Mouse (Mus musculus) liver, adult 2 months (tissue): ENCODE results near the gene S1pr4. TPM values are rescaled to one million over a fixed set of nuclear protein-coding genes. Genes with fewer than 3 reads are reported as not detected.

Source experiments
- DNase-seq: peaks from one replicate; pipeline ENCODE4 v3.0.0-alpha.2; 2011; ENCODE audit warnings: low read depth, low spot score; ENCODE audit errors: extremely low read depth
- H3K27ac ChIP-seq: fragments of 200-500 bp; replicated peaks from 2 replicates; pipeline ENCODE4 v1.5.1; 2012; ENCODE audit warnings: low read depth, mild to moderate bottlenecking, control low read depth, inconsistent platforms, low read length; ENCODE audit not compliant: insufficient read depth
- H3K27me3 ChIP-seq: fragments of 200-500 bp; 2 replicates; pipeline ENCODE4 v1.6.1; 2012; ENCODE audit warnings: mild to moderate bottlenecking, moderate library complexity, low read length, inconsistent platforms; ENCODE audit not compliant: control insufficient read depth, insufficient read depth
- H3K36me3 ChIP-seq: fragments of 200-500 bp; 2 replicates; pipeline ENCODE4 v1.6.1; 2012; ENCODE audit warnings: low read length, inconsistent platforms; ENCODE audit not compliant: control insufficient read depth, insufficient read depth
- H3K4me1 ChIP-seq: fragments of 200-500 bp; 2 replicates; pipeline ENCODE4 v1.6.1; 2011; ENCODE audit warnings: low read length; ENCODE audit not compliant: control insufficient read depth, insufficient read depth
- H3K4me3 ChIP-seq: fragments of 200-500 bp; 2 replicates; pipeline ENCODE4 v1.5.1; 2011; ENCODE audit warnings: low read depth, mild to moderate bottlenecking, control low read depth, low read length, moderate library complexity; ENCODE audit not compliant: insufficient read depth
- H3K79me2 ChIP-seq: fragments of 200-500 bp; 2 replicates; pipeline ENCODE4 v1.6.1; 2012; ENCODE audit warnings: inconsistent platforms, mild to moderate bottlenecking, low read length, moderate library complexity; ENCODE audit not compliant: control insufficient read depth, insufficient read depth
- H3K9ac ChIP-seq: fragments of 200-500 bp; 2 replicates; pipeline ENCODE4 v1.6.1; 2012; ENCODE audit warnings: low read depth, mild to moderate bottlenecking, control low read depth, inconsistent platforms, low read length
- CTCF ChIP-seq: fragments of 200-500 bp; IDR thresholded peaks from 2 replicates; pipeline ENCODE4 v1.5.1; 2011; ENCODE audit warnings: low read depth, low read length, control low read depth
- POLR2A ChIP-seq: fragments of 200-500 bp; IDR thresholded peaks from 2 replicates; pipeline ENCODE4 v1.6.1; 2011; ENCODE audit warnings: low read length, control low read depth; ENCODE audit not compliant: insufficient read depth; ENCODE audit errors: extremely low read depth
- WGBS: fragments of 180-500 bp; shearing (Covaris S2); methylation state at CpG from one replicate; pipeline ENCODE4 v1.1.7; 2018; 5-methylcytosine and 5-hydroxymethylcytosine counted together
- polyA plus RNA-seq: library from polyadenylated mRNA; depleted of rRNA; stranded (reverse); fragments of >200 nt; gene quantifications from 2 replicates; pipeline ENCODE4 v1.2.3, GENCODE M21; 2012
- total RNA-seq: library from RNA; depleted of rRNA; stranded (reverse); fragments of >200 nt; gene quantifications from 2 replicates; pipeline ENCODE4 v1.2.3, GENCODE M21; 2014

Gene S1pr4
- total and polyA plus RNA-seq, 2 experiments = 0.28 to 1.5 TPM

DNA sequence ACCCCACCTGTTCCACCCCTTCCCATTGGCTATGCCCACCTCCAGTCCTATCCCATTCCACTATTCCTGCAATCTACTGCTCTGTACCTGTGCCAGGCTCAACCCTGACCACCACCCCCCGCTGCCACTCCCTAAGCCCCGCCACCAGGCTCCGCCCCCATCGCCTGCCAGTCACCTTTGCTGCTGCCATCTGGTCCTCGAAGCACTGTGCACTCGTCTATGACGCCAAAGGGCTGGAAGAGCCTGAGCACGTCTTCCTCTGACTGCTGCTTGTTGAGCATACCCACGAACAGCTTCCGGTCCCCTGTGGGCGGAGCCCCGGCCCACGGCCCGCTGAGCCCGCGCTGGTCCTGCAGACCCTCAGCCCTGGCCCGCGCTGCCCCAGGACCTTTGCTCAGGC lies 29.5 kb downstream of the S1pr4 start:
- no peak overlapping the region for H3K9ac ChIP-seq
- TF ChIP-seq POLR2A = no peak
- no peak for TF ChIP-seq CTCF
- H3K36me3 ChIP-seq = no peaks in the 10 kb centered on the region
- no peak for DNase-seq
- H3K79me2 ChIP-seq = no peaks in the 10 kb centered on the region
- no peaks in the 10 kb centered on the region for H3K4me1 ChIP-seq
- H3K4me3 ChIP-seq = no peak overlapping the region
- 40% methylated on average over 18 of the region's 18 CpGs for WGBS
- no peak overlapping the region for H3K27ac ChIP-seq
- H3K27me3 ChIP-seq = peaks cover 14% of the 10 kb centered on the region

GRCm38 (mm10) chr10:81469253-81469652 lies 30.7 kb downstream of the S1pr4 start:
- peaks cover 20% of the 10 kb centered on the region for H3K27me3 ChIP-seq
- DNase-seq = no peak
- no peak overlapping the region for H3K9ac ChIP-seq
- no peaks in the 10 kb centered on the region for H3K36me3 ChIP-seq
- H3K4me3 ChIP-seq = no peak overlapping the region
- H3K79me2 ChIP-seq = no peaks in the 10 kb centered on the region
- no peak overlapping the region for H3K27ac ChIP-seq
- TF ChIP-seq POLR2A (no peak), CTCF (no peak)
- no peaks in the 10 kb centered on the region for H3K4me1 ChIP-seq
- 79% methylated on average over 5 of the region's 5 CpGs for WGBS

GRCm38 (mm10) chr10:81467670-81468235 lies 32.2 kb downstream of the S1pr4 start:
- H3K9ac ChIP-seq = no peak overlapping the region
- no peaks in the 10 kb centered on the region for H3K36me3 ChIP-seq
- H3K4me3 ChIP-seq = no peak overlapping the region
- 82% methylated on average over 16 of the region's 16 CpGs for WGBS
- no peaks in the 10 kb centered on the region for H3K4me1 ChIP-seq
- H3K27ac ChIP-seq = no peak overlapping the region
- peaks cover 24% of the 10 kb centered on the region for H3K27me3 ChIP-seq
- H3K79me2 ChIP-seq = no peaks in the 10 kb centered on the region
- no peak for DNase-seq
- TF ChIP-seq POLR2A (no peak), CTCF (no peak)

- 70% methylated on average over 14 of the region's 14 CpGs for WGBS
- TF ChIP-seq CTCF = no peak
- no peak for TF ChIP-seq POLR2A
- Histone ChIP-seq H3K36me3 (no peaks in the 10 kb centered on the region), H3K27me3 (peaks cover 30% of the 10 kb centered on the region), H3K4me1 (no peaks in the 10 kb centered on the region), H3K27ac (no peak overlapping the region), H3K9ac (no peak overlapping the region), H3K79me2 (no peaks in the 10 kb centered on the region), H3K4me3 (no peak overlapping the region)
- DNase-seq = no peak
Observed at GRCm38 (mm10) chr10:81466881-81467280, 33.1 kb downstream of the S1pr4 start.

DNA sequence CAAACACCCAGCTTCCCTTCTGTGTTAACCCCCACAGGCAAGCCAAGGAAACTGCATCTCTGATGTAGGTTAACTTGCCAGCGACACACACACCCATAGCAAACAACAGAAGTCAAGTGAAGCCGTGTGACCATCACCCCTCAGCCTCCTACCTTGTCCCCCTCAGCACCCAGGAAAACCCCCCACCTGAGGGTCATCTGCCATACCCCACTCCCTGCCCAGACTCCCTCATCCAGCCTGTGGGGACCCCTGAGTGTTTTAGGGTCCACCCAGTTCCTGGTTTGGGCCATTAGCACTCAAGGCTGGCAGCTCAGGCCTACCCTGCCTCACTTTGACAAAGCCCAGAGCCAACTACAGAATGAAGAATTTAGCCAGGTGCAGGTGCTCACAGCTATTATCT lies 33.9 kb downstream of the S1pr4 start:
- H3K27me3 ChIP-seq = peaks cover 30% of the 10 kb centered on the region
- TF ChIP-seq CTCF (no peak), POLR2A (no peak)
- no peak overlapping the region for H3K27ac ChIP-seq
- no peak overlapping the region for H3K4me3 ChIP-seq
- no peaks in the 10 kb centered on the region for H3K36me3 ChIP-seq
- 71% methylated on average over 2 of the region's 2 CpGs for WGBS
- H3K9ac ChIP-seq = no peak overlapping the region
- H3K4me1 ChIP-seq = no peaks in the 10 kb centered on the region
- no peaks in the 10 kb centered on the region for H3K79me2 ChIP-seq
- DNase-seq = no peak

GRCm38 (mm10) chr10:81465265-81465645 lies 34.7 kb downstream of the S1pr4 start:
- H3K27me3 ChIP-seq = peaks cover 31% of the 10 kb centered on the region
- no peak overlapping the region for H3K27ac ChIP-seq
- WGBS = 15% methylated on average over 5 of the region's 5 CpGs

More at GRCm38 (mm10) chr10:81465265-81465645, 34.7 kb downstream of the S1pr4 start:
- Histone ChIP-seq H3K79me2 (no peaks in the 10 kb centered on the region), H3K4me1 (no peaks in the 10 kb centered on the region), H3K9ac (no peak overlapping the region), H3K36me3 (no peaks in the 10 kb centered on the region), H3K4me3 (no peak overlapping the region)
- DNase-seq = no peak
- no peak for TF ChIP-seq POLR2A
- TF ChIP-seq CTCF = no peak
